Mouse (Mus musculus) layer of hippocampus, adult 9-11 months (tissue): ENCODE results near the gene Lgi4.

Experiments used
- DNase-seq: peaks from one replicate; pipeline ENCODE4 v3.0.0; 2022

Gene Lgi4

GRCm38 (mm10) chr7:31079670-31080069, 20.5 kb downstream of the Lgi4 start:
- no peak for DNase-seq

GRCm38 (mm10) chr7:31080611-31081010, 21.5 kb downstream of the Lgi4 start:
- no peak for DNase-seq

- no peak for DNase-seq
These were observed 22.0 kb downstream of the Lgi4 start for GRCm38 (mm10) chr7:31081106-31081505.

GRCm38 (mm10) chr7:31082106-31082505, 23.0 kb downstream of the Lgi4 start:
- no peak for DNase-seq

- peak; percentile 84 for DNase-seq
These were observed 23.9 kb downstream of the Lgi4 start for GRCm38 (mm10) chr7:31082831-31083588.

- no peak for DNase-seq
These were observed 25.0 kb downstream of the Lgi4 start for GRCm38 (mm10) chr7:31084140-31084539.

GRCm38 (mm10) chr7:31085171-31085570, 26.0 kb downstream of the Lgi4 start:
- peak; percentile 78 for DNase-seq

- no peak for DNase-seq
These were observed 27.1 kb downstream of the Lgi4 start for GRCm38 (mm10) chr7:31086175-31086755.

- no peak for DNase-seq
These were observed 28.1 kb downstream of the Lgi4 start for GRCm38 (mm10) chr7:31087262-31087661.

- DNase-seq: no peak
These were observed 29.1 kb downstream of the Lgi4 start for GRCm38 (mm10) chr7:31088206-31088605.

- DNase-seq: no peak
These were observed 30.6 kb downstream of the Lgi4 start for GRCm38 (mm10) chr7:31089721-31090120.

GRCm38 (mm10) chr7:31094774-31095501, 35.8 kb downstream of the Lgi4 start:
- DNase-seq: no peak

- no peak for DNase-seq
These were observed 37.9 kb downstream of the Lgi4 start for GRCm38 (mm10) chr7:31096892-31097564.

- peak; percentile 90 for DNase-seq
These were observed 38.6 kb downstream of the Lgi4 start for GRCm38 (mm10) chr7:31097583-31098248.

GRCm38 (mm10) chr7:31098697-31099611, 39.8 kb downstream of the Lgi4 start:
- no peak for DNase-seq

- no peak for DNase-seq
These were observed 40.5 kb downstream of the Lgi4 start for GRCm38 (mm10) chr7:31099612-31099982.

GRCm38 (mm10) chr7:31100786-31101185, 41.6 kb downstream of the Lgi4 start:
- no peak for DNase-seq

GRCm38 (mm10) chr7:31105061-31105768, 46.1 kb downstream of the Lgi4 start:
- DNase-seq: no peak

GRCm38 (mm10) chr7:31106166-31106565, 47.0 kb downstream of the Lgi4 start:
- DNase-seq: no peak

- DNase-seq: no peak
These were observed 48.6 kb downstream of the Lgi4 start for GRCm38 (mm10) chr7:31107781-31108180.

- no peak for DNase-seq
These were observed 49.9 kb downstream of the Lgi4 start for GRCm38 (mm10) chr7:31109091-31109490.
